Mouse (Mus musculus): Measurements from ENCODE around the gene Tmem259. TPM values are rescaled to one million over a fixed set of nuclear protein-coding genes. Genes with fewer than 3 reads are reported as not detected.

The Tmem259 gene
- polyA plus RNA-seq, 1 experiment from 2014 or later, result 9.0 TPM

DNA sequence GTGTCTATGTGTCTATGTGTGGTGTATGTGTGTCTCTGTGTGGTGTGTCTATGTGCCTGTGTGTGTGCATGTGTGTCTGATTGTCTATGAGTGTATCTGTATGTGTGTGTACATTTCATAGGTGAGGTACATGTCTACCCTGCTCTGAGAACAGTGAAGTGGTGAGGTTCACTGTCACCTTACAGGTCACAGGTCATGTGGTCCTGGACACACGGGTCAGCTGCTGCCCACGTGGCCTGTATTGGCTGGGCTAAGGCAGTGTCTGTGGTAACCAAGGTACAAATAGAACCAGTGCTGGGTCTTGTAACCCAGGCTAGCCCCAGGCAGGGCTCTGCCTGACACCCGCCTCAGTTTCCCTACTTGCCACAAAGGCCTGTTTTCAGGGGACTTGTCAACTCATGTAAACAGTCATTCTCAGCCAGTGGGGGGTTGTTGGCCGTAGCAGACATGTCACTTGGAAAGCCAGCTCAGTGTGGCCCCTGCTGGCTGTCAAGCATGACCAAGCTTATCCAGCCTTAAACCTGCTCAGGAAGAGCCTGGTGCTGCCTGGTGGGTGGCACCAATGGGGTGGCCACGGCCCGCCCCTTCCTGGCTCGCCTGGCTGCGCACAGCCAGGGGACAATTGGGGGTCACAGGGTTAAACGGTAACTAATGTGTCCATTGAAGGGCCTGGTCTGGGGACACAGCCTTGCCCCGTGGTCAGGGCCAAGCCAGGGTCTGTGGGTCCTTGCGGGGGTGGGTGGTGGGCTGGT lies 46.2 kb downstream of the Tmem259 start:
- WGBS, result 75% methylated on average over 11 of the region's 11 CpGs
- H3K36me3 ChIP-seq (ENCODE audit: control insufficient read depth, insufficient read depth, low read length), result peaks cover 5% of the 10 kb centered on the region; the same call in 1 of the 2 replicates
- H3K27ac ChIP-seq (ENCODE audit: low read length), result no peak overlapping the region; the same call in 1 of the 2 replicates
- no peak for ATAC-seq (ENCODE audit: low read depth)
- H3K4me3 ChIP-seq (ENCODE audit: low read length), result no peak overlapping the region; the same call in 1 of the 2 replicates
- H3K9ac ChIP-seq (ENCODE audit: low read length), result no peak overlapping the region
- no peaks in the 10 kb centered on the region for H3K27me3 ChIP-seq (ENCODE audit: control insufficient read depth, insufficient read depth, low read depth, low read length)
- H3K4me2 ChIP-seq (ENCODE audit: low read depth, low read length), result 0 out of 2 replicates have a peak overlapping the region, but pooled peaks have one; percentile 46
- H3K4me1 ChIP-seq (replicated peaks; ENCODE audit: control insufficient read depth, insufficient read depth, low read length), result peaks cover 56% of the 10 kb centered on the region
- no peaks in the 10 kb centered on the region for H3K9me3 ChIP-seq (ENCODE audit: control insufficient read depth, low read length)

DNA sequence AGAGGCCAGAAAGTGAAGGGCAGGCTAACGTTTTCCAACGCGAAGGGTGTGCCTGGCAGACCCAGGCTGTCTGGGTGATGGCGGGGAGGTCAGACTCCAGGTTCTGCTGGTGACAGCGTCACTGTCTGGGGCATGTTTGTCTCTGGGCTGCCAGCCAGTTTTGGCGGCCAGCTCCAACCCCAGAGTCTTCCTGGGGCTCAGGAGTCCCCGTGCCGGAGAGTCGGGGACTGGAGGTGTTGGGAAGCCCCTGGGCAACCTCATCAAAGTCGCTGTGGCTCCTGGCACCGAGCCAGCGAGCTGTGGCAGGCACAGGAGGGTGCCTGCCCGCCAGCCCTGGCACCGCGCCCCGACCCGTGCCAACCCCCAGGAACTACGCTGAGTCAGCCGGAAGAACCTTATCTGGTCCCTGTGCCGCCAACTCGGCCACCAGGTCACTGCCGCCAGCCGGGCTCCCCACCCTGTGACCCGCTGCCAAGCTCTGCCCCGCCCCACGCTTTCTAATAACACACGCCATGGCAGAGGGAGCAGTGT lies 47.2 kb downstream of the Tmem259 start:
- WGBS, result 24% methylated on average over 24 of the region's 27 CpGs
- Histone ChIP-seq H3K27me3 (ENCODE audit: control insufficient read depth, insufficient read depth, low read depth, low read length) (no peaks in the 10 kb centered on the region), H3K36me3 (ENCODE audit: control insufficient read depth, insufficient read depth, low read length) (peaks cover 4% of the 10 kb centered on the region; the same call in 1 of the 2 replicates), H3K9ac (ENCODE audit: low read length) (peak overlapping the region; percentile 50), H3K4me1 (replicated peaks; ENCODE audit: control insufficient read depth, insufficient read depth, low read length) (peaks cover 66% of the 10 kb centered on the region), H3K4me2 (ENCODE audit: low read depth, low read length) (peak overlapping the region; percentile 46), H3K4me3 (ENCODE audit: low read length) (peak overlapping the region; percentile 20), H3K9me3 (ENCODE audit: control insufficient read depth, low read length) (no peaks in the 10 kb centered on the region), H3K27ac (ENCODE audit: low read length) (peak overlapping the region; percentile 86)
- ATAC-seq (ENCODE audit: low read depth), result peak; percentile 34

DNA sequence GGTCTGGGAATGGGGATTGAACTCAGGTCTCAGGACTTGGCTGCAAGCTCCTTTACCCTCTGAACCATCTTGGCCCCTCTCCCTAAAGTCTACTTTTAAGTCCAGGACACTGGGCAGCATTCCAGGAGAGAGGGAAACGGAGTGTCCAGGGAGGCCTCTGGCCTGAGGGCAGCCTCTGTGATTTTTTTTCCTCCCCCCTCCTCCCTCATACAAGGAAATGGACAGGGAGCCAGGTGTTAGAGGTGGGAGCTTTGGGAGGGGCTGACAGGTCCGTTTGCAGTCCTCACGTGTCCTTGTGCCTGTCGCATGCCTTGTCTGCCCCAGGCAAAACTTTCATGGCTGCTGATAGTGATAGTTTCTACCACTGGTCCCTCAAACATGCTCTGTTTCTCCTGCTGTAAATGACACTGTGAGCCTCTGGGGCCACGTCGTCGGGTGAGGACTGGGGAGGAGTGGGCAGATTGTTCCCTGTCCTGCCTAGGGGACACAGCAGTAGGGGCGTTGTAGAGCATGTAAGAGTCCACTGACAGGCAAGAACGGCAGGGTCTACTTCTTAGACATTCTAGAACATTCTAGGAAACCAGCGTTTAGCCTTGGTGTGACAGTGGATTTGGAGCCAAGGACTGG lies 47.7 kb downstream of the Tmem259 start:
- WGBS, result 34% methylated on average over 10 of the region's 10 CpGs
- H3K9me3 ChIP-seq (ENCODE audit: control insufficient read depth, low read length), result no peaks in the 10 kb centered on the region
- H3K27me3 ChIP-seq (ENCODE audit: control insufficient read depth, insufficient read depth, low read depth, low read length), result no peaks in the 10 kb centered on the region
- no peak for ATAC-seq (ENCODE audit: low read depth)
- peaks cover 70% of the 10 kb centered on the region for H3K4me1 ChIP-seq (replicated peaks; ENCODE audit: control insufficient read depth, insufficient read depth, low read length)
- H3K27ac ChIP-seq (ENCODE audit: low read length), result peak overlapping the region; percentile 86
- H3K4me2 ChIP-seq (ENCODE audit: low read depth, low read length), result peak overlapping the region; percentile 46
- H3K36me3 ChIP-seq (ENCODE audit: control insufficient read depth, insufficient read depth, low read length), result peaks cover 3% of the 10 kb centered on the region; the same call in 1 of the 2 replicates
- peak overlapping the region; percentile 50 for H3K9ac ChIP-seq (ENCODE audit: low read length)
- H3K4me3 ChIP-seq (ENCODE audit: low read length), result peak overlapping the region; percentile 20

GRCm38 (mm10) chr10:79934794-79935569 lies 49.1 kb downstream of the Tmem259 start:
- Histone ChIP-seq H3K27ac (ENCODE audit: low read length) (peak overlapping the region; percentile 45; the same call in 1 of the 2 replicates), H3K4me1 (replicated peaks; ENCODE audit: control insufficient read depth, insufficient read depth, low read length) (peaks cover 70% of the 10 kb centered on the region), H3K4me3 (ENCODE audit: low read length) (no peak overlapping the region), H3K9ac (ENCODE audit: low read length) (no peak overlapping the region), H3K27me3 (ENCODE audit: control insufficient read depth, insufficient read depth, low read depth, low read length) (no peaks in the 10 kb centered on the region), H3K4me2 (ENCODE audit: low read depth, low read length) (no peak overlapping the region), H3K36me3 (ENCODE audit: control insufficient read depth, insufficient read depth, low read length) (0 out of 2 replicates have a peak, but pooled peaks cover 6% of the 10 kb centered on the region), H3K9me3 (ENCODE audit: control insufficient read depth, low read length) (no peaks in the 10 kb centered on the region)
- no peak for ATAC-seq (ENCODE audit: low read depth)
- 86% methylated on average over 16 of the region's 16 CpGs for WGBS

GRCm38 (mm10) chr10:79934272-79934721 lies 49.8 kb downstream of the Tmem259 start:
- Histone ChIP-seq H3K4me1 (replicated peaks; ENCODE audit: control insufficient read depth, insufficient read depth, low read length) (peaks cover 71% of the 10 kb centered on the region), H3K27ac (ENCODE audit: low read length) (peak overlapping the region; percentile 45), H3K9ac (ENCODE audit: low read length) (no peak overlapping the region), H3K4me3 (ENCODE audit: low read length) (no peak overlapping the region), H3K36me3 (ENCODE audit: control insufficient read depth, insufficient read depth, low read length) (0 out of 2 replicates have a peak, but pooled peaks cover 6% of the 10 kb centered on the region), H3K9me3 (ENCODE audit: control insufficient read depth, low read length) (no peaks in the 10 kb centered on the region), H3K4me2 (ENCODE audit: low read depth, low read length) (no peak overlapping the region), H3K27me3 (ENCODE audit: control insufficient read depth, insufficient read depth, low read depth, low read length) (no peaks in the 10 kb centered on the region)
- ATAC-seq (ENCODE audit: low read depth), result peak; percentile 76
- 24% methylated on average over 13 of the region's 13 CpGs for WGBS

DNA sequence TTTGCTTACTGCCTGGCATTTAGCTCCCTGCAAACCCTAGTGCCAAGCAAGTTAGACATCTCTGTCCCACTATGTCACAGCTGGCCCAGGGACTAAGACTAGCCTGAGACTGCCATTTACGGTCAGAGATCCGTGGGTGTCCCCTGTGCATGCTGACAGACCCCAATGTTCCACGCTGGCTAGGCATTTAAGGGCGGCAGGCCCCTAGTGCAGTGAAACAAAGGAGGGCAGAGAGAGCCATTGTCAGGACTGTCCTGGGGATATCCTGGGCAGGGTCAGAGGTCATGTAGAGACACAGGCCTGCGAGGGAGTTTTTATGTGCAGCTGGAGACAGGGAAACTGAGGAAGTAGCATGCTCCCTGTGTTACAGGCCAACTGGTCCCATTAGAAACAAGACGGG lies 50.3 kb downstream of the Tmem259 start:
- Histone ChIP-seq H3K9ac (ENCODE audit: low read length) (no peak overlapping the region; the same call in 1 of the 2 replicates), H3K9me3 (ENCODE audit: control insufficient read depth, low read length) (no peaks in the 10 kb centered on the region), H3K27me3 (ENCODE audit: control insufficient read depth, insufficient read depth, low read depth, low read length) (no peaks in the 10 kb centered on the region), H3K4me2 (ENCODE audit: low read depth, low read length) (no peak overlapping the region), H3K27ac (ENCODE audit: low read length) (peak overlapping the region; percentile 45), H3K36me3 (ENCODE audit: control insufficient read depth, insufficient read depth, low read length) (0 out of 2 replicates have a peak, but pooled peaks cover 6% of the 10 kb centered on the region), H3K4me3 (ENCODE audit: low read length) (no peak overlapping the region), H3K4me1 (replicated peaks; ENCODE audit: control insufficient read depth, insufficient read depth, low read length) (peaks cover 75% of the 10 kb centered on the region)
- ATAC-seq (ENCODE audit: low read depth), result no peak
- WGBS, result 57% methylated on average over 6 of the region's 6 CpGs

- H3K27ac ChIP-seq (ENCODE audit: low read length), result peak overlapping the region; percentile 8; the same call in 1 of the 2 replicates
Observed at GRCm38 (mm10) chr10:79933145-79933679, 50.9 kb downstream of the Tmem259 start.

DNA sequence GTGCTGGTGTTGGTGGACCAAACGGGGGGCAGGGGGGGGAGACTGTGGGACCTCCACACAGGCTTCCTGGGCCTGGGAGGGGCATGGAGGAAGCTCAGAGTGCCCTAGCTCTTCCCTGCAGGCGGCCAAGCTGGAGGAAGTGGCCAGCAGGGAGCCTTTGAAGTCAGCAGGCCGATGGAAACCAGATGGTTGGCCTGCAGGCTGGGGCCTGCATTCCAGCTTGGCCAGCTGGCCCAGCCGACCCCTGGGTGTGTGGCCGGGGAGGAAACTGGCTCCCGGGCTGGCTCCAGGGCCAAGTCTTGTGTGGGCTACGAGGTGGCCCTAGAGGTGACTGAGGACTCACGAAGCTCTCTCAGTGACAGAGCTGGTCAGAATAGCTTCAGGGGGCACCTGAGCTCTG lies 51.4 kb downstream of the Tmem259 start:
- no peaks in the 10 kb centered on the region for H3K9me3 ChIP-seq (ENCODE audit: control insufficient read depth, low read length)
- peak overlapping the region; percentile 8 for H3K27ac ChIP-seq (ENCODE audit: low read length)
- ATAC-seq (ENCODE audit: low read depth), result peak; percentile 63
- no peaks in the 10 kb centered on the region for H3K27me3 ChIP-seq (ENCODE audit: control insufficient read depth, insufficient read depth, low read depth, low read length)
- no peak overlapping the region for H3K4me3 ChIP-seq (ENCODE audit: low read length)
- H3K4me2 ChIP-seq (ENCODE audit: low read depth, low read length), result no peak overlapping the region
- 20% methylated on average over 8 of the region's 8 CpGs for WGBS
- 0 out of 2 replicates have a peak, but pooled peaks cover 6% of the 10 kb centered on the region for H3K36me3 ChIP-seq (ENCODE audit: control insufficient read depth, insufficient read depth, low read length)
- H3K4me1 ChIP-seq (replicated peaks; ENCODE audit: control insufficient read depth, insufficient read depth, low read length), result peaks cover 73% of the 10 kb centered on the region
- no peak overlapping the region for H3K9ac ChIP-seq (ENCODE audit: low read length)

More at GRCm38 (mm10) chr10:79933145-79933679, 50.9 kb downstream of the Tmem259 start:
- Histone ChIP-seq H3K36me3 (ENCODE audit: control insufficient read depth, insufficient read depth, low read length) (0 out of 2 replicates have a peak, but pooled peaks cover 6% of the 10 kb centered on the region), H3K4me3 (ENCODE audit: low read length) (no peak overlapping the region), H3K9ac (ENCODE audit: low read length) (no peak overlapping the region; the same call in 1 of the 2 replicates), H3K9me3 (ENCODE audit: control insufficient read depth, low read length) (no peaks in the 10 kb centered on the region), H3K4me2 (ENCODE audit: low read depth, low read length) (no peak overlapping the region), H3K4me1 (replicated peaks; ENCODE audit: control insufficient read depth, insufficient read depth, low read length) (peaks cover 78% of the 10 kb centered on the region), H3K27me3 (ENCODE audit: control insufficient read depth, insufficient read depth, low read depth, low read length) (no peaks in the 10 kb centered on the region)
- 70% methylated on average over 9 of the region's 9 CpGs for WGBS
- no peak for ATAC-seq (ENCODE audit: low read depth)
